Mouse (Mus musculus): ENCODE results near the gene Barx1.
A peak's percentile ranks its signal among the peaks of the same experiment; 100 is the strongest.

Barx1 gene

GRCm38 (mm10) chr13:48662431-48663143 lies at the start of gene Barx1:
TSS of gene Barx1 (plus strand) at chr13:48662998.
- DNase-seq (ENCODE audit: low read depth, low spot score) = no peak
- Histone ChIP-seq H3K36me3 (ENCODE audit: control insufficient read depth, insufficient read depth, low read length, poor library complexity, severe bottlenecking) (no peaks in the 10 kb centered on the region), H3K27me3 (ENCODE audit: control insufficient read depth, insufficient read depth, low read length, poor library complexity, severe bottlenecking) (no peaks in the 10 kb centered on the region)

DNA sequence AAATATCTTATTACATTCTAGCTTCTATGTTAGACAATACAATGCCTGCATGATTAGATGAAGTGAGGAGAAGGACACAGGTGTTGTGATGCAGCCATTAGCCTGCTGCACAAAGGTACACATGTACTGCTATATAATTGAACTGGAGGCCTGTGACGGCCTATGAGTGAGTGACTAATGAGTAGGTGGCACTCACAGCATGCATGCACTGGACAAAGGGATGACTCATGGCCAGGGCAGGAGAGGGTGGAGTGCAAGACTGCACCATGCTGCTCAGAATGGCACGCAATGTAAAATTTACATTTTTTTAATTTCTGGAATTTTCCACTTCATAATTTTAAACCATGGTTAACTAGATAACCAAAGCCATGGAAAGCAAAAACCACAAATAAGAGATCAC lies 48.3 kb upstream of the Barx1 start:
- H3K27me3 ChIP-seq (ENCODE audit: control insufficient read depth, insufficient read depth, low read length, poor library complexity, severe bottlenecking) = no peaks in the 10 kb centered on the region; the same call in 1 of the 2 replicates
- H3K36me3 ChIP-seq (ENCODE audit: control insufficient read depth, insufficient read depth, low read length, poor library complexity, severe bottlenecking) = no peaks in the 10 kb centered on the region
- no peak for DNase-seq (ENCODE audit: low read depth, low spot score)

DNA sequence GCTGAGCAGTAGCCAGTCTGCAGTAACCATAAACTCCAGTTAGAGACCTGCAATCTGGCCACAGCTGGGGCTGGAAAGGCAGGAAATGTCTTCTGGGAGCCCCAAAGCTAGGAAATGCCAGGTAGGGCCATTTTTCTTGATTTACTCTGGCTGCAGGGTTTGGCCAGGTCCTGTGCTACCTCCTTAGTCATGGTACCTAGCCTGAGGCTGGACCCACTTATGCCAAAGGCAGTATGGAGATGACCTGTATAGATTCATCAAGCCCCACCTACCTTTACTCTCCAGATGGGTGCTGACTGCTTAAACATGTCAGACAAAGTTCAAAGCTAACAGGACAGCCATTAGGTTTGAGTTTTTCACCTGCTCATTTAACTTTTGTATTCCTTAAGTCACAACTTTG lies 45.0 kb upstream of the Barx1 start:
- Histone ChIP-seq H3K27me3 (ENCODE audit: control insufficient read depth, insufficient read depth, low read length, poor library complexity, severe bottlenecking) (no peaks in the 10 kb centered on the region; the same call in 1 of the 2 replicates), H3K36me3 (ENCODE audit: control insufficient read depth, insufficient read depth, low read length, poor library complexity, severe bottlenecking) (no peaks in the 10 kb centered on the region)
- DNase-seq (ENCODE audit: low read depth, low spot score) = no peak

GRCm38 (mm10) chr13:48618890-48619289 lies 43.9 kb upstream of the Barx1 start:
- no peak for DNase-seq (ENCODE audit: low read depth, low spot score)
- no peaks in the 10 kb centered on the region for H3K36me3 ChIP-seq (ENCODE audit: control insufficient read depth, insufficient read depth, low read length, poor library complexity, severe bottlenecking)
- no peaks in the 10 kb centered on the region; the same call in 1 of the 2 replicates for H3K27me3 ChIP-seq (ENCODE audit: control insufficient read depth, insufficient read depth, low read length, poor library complexity, severe bottlenecking)

DNA sequence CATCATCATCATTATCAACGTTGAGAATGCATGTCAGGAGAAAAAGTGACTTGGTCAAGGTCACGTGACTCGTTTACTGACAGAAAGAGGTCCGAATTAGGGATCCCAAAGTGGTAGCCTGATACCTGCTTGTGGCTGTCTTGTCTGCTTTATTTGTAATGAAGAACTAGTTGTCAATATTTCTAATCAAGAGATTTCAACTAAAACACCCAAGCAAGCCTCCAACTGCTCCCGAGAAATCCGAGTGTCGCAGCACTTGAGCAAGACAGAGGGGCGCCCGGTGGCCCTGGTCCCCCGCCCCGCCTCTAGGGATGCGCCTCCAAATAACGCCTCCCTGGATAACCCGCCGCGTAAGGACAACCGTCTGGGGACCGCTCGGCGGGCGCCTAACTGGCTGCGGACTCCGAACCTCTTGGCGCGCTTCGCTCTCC lies 37.8 kb upstream of the Barx1 start:
- H3K27me3 ChIP-seq (ENCODE audit: control insufficient read depth, insufficient read depth, low read length, poor library complexity, severe bottlenecking) = no peaks in the 10 kb centered on the region
- DNase-seq (ENCODE audit: low read depth, low spot score) = no peak
- no peaks in the 10 kb centered on the region for H3K36me3 ChIP-seq (ENCODE audit: control insufficient read depth, insufficient read depth, low read length, poor library complexity, severe bottlenecking)

DNA sequence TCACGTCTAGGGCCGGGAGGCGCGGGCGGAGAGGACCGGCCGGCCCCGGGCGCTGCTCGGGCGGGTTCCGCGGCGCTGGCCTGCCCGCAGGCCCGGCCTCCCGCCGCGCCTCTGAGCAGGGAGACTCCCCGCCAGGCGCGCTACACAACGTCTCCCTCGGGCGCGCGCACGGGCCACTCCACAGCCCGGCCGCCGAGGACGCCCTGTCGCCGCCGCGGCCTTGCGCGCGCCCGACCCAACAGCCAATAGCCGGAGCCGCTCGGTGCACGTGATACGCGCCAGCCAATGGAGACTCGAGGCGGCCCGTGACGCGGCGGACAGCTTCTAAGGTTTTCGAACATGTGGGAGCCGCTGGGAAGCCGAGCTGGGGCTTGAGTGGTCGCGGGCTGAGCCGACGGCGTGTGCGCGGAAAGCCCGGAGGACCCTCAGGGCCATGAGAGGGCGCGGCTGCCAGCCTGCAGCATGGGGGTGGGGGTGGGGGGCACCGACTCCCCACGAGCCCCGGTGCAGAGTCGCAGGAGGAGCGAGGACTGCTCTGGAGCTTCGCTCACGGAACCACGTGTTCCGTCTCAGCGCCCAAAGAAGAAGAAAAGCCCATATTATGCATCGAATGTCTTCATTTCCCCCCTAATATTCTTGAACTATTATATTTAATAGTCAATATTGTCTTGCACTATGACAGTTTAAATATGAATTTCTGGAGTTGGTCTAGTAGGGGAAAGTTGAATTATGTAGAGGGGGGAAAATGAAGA lies 37.2 kb upstream of the Barx1 start, which contains the start of gene Ptpdc1:
Ptpdc1 (minus strand) TSS at position 232 of the 752 bp plus-strand sequence.
- peak; percentile 95 for DNase-seq (ENCODE audit: low read depth, low spot score)
- Histone ChIP-seq H3K27me3 (ENCODE audit: control insufficient read depth, insufficient read depth, low read length, poor library complexity, severe bottlenecking) (no peaks in the 10 kb centered on the region), H3K36me3 (ENCODE audit: control insufficient read depth, insufficient read depth, low read length, poor library complexity, severe bottlenecking) (no peaks in the 10 kb centered on the region)

- H3K36me3 ChIP-seq (ENCODE audit: control insufficient read depth, insufficient read depth, low read length, poor library complexity, severe bottlenecking) = no peaks in the 10 kb centered on the region
- DNase-seq (ENCODE audit: low read depth, low spot score) = no peak
- no peaks in the 10 kb centered on the region for H3K27me3 ChIP-seq (ENCODE audit: control insufficient read depth, insufficient read depth, low read length, poor library complexity, severe bottlenecking)
Measured at GRCm38 (mm10) chr13:48631691-48632090, 31.1 kb upstream of the Barx1 start.

DNA sequence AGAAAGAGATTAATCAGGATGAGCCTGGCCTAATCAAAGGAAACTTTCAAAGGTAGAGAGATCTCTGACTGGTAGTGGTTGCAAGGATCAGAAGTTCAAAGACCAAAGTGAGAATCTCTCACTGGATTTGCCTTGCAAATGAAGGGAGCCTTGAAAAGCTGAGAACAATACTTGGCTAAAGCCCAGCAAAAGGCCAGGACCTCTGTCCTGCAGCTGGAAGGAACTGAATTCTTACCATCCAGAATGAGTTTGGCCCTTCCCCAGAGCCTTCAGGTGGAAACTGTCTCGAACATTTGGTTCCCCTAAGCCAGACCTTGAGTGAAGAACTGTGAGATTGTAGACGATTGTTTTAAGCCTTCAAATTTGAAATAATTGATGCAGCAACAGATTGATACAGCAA lies 25.1 kb upstream of the Barx1 start:
- H3K27me3 ChIP-seq (ENCODE audit: control insufficient read depth, insufficient read depth, low read length, poor library complexity, severe bottlenecking) = no peaks in the 10 kb centered on the region
- no peaks in the 10 kb centered on the region for H3K36me3 ChIP-seq (ENCODE audit: control insufficient read depth, insufficient read depth, low read length, poor library complexity, severe bottlenecking)

DNA sequence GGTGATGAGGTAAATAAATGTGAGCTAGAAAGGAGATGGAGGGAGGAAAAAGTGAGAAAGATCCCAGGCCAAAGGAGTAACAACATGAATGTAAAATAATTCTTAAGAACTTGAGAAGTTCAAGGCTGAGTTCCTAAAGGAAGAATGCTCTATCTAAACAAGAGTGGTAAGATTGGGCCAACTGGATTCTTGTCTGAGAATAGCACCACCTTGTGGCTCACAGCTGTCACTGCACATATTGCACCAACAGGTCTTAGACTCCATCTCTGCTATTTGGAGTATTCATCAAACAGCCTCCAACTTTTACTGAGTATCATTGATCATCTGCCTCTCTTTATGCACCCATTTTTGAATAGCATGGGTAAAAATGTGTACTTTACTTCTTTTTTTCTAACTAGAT lies 23.2 kb upstream of the Barx1 start:
- DNase-seq (ENCODE audit: low read depth, low spot score) = peak; percentile 77
- Histone ChIP-seq H3K27me3 (ENCODE audit: control insufficient read depth, insufficient read depth, low read length, poor library complexity, severe bottlenecking) (no peaks in the 10 kb centered on the region), H3K36me3 (ENCODE audit: control insufficient read depth, insufficient read depth, low read length, poor library complexity, severe bottlenecking) (no peaks in the 10 kb centered on the region)

More for the DNA sequence above, 25.1 kb upstream of the Barx1 start:
- DNase-seq (ENCODE audit: low read depth, low spot score) = no peak

- H3K27me3 ChIP-seq (ENCODE audit: control insufficient read depth, insufficient read depth, low read length, poor library complexity, severe bottlenecking) = no peaks in the 10 kb centered on the region
- H3K36me3 ChIP-seq (ENCODE audit: control insufficient read depth, insufficient read depth, low read length, poor library complexity, severe bottlenecking) = no peaks in the 10 kb centered on the region
- no peak for DNase-seq (ENCODE audit: low read depth, low spot score)
Measured at GRCm38 (mm10) chr13:48643072-48643471, 19.7 kb upstream of the Barx1 start.

GRCm38 (mm10) chr13:48643991-48644390 lies 18.8 kb upstream of the Barx1 start:
- DNase-seq (ENCODE audit: low read depth, low spot score) = no peak
- Histone ChIP-seq H3K27me3 (ENCODE audit: control insufficient read depth, insufficient read depth, low read length, poor library complexity, severe bottlenecking) (no peaks in the 10 kb centered on the region), H3K36me3 (ENCODE audit: control insufficient read depth, insufficient read depth, low read length, poor library complexity, severe bottlenecking) (no peaks in the 10 kb centered on the region)

GRCm38 (mm10) chr13:48646696-48647095 lies 16.1 kb upstream of the Barx1 start:
- no peaks in the 10 kb centered on the region for H3K36me3 ChIP-seq (ENCODE audit: control insufficient read depth, insufficient read depth, low read length, poor library complexity, severe bottlenecking)
- no peaks in the 10 kb centered on the region for H3K27me3 ChIP-seq (ENCODE audit: control insufficient read depth, insufficient read depth, low read length, poor library complexity, severe bottlenecking)
- no peak for DNase-seq (ENCODE audit: low read depth, low spot score)

DNA sequence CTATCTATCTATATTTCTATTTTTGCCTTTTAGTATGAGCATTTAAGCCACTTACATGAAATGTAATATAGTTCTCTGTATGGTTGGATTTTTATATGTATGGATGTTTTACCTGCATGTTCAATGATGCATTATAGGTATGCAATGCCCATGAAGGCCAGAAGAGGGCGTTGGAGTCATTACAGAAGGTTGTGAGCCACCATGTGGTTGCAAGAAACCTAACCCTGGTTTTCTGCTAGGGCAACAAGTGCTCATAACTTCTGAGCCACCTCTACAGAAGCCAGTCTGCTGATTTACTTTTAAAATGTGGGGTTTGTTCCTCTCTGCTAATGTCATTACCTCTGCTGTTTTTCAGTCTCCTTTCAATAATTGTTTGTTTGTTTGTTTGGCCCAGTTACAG lies 12.2 kb upstream of the Barx1 start:
- Histone ChIP-seq H3K36me3 (ENCODE audit: control insufficient read depth, insufficient read depth, low read length, poor library complexity, severe bottlenecking) (no peaks in the 10 kb centered on the region), H3K27me3 (ENCODE audit: control insufficient read depth, insufficient read depth, low read length, poor library complexity, severe bottlenecking) (no peaks in the 10 kb centered on the region)
- peak; percentile 52 for DNase-seq (ENCODE audit: low read depth, low spot score)

DNA sequence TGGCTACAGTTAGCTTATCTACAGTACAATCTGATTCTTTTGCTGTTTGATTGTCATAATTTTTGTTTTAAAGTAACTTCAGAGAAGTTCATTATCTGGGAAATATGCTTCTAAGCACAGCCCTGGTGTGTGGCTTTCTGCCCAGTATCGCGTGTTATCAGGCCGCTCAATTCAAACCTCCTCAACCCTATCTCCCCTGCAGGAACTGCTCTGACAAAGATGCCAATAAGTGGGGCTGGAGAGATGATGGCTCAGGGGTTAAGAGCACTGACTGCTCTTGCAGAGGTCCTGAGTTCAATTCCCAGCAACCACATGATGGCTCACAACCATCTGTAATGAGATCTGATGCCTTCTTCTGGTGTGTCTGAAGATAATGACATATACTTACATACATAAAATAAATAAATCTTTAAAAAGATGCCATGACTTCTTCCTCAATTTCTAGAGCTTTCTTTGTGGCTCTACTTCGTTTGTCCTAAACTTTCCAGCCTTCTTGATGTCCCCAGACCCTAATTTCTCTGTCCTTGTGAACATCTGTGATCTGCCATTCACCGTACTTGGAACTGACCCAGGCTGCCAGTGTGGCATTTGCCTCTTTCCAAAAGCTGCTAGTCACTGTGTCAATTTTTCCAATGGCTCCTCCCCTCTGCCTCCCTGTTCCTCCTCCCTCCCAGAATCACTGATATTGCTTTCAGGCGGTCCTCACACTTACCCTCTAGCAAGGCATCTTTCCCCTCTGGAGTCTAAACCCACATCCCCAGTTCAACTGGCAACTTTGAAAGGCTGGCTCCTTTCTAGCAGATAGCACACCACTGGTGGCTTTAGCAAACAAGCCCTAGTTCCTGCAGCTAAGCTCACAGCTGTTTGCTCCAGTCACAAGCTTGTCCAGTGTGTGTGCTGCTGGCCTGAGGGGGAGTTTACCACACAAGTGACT lies 11.4 kb upstream of the Barx1 start:
- no peaks in the 10 kb centered on the region for H3K27me3 ChIP-seq (ENCODE audit: control insufficient read depth, insufficient read depth, low read length, poor library complexity, severe bottlenecking)
- no peak for DNase-seq (ENCODE audit: low read depth, low spot score)
- H3K36me3 ChIP-seq (ENCODE audit: control insufficient read depth, insufficient read depth, low read length, poor library complexity, severe bottlenecking) = no peaks in the 10 kb centered on the region

All from splenic B cell, adult 2 months (primary cell).